Mouse (Mus musculus): ENCODE data around the gene Unc45b.
"Not testable (repeated sequence)": the region's sequence is repeated elsewhere in the genome, so short reads cannot be mapped to it uniquely, and the experiment has no call there.

The Unc45b gene

GRCm38 (mm10) chr11:82899720-82900119 is 10.6 kb upstream of the Unc45b start:
- DNase-seq, result no peak

GRCm38 (mm10) chr11:82901606-82902310 is 8.6 kb upstream of the Unc45b start:
- no peak for DNase-seq

GRCm38 (mm10) chr11:82904952-82905351 is 5.4 kb upstream of the Unc45b start:
- DNase-seq, result no peak

- no peak for DNase-seq
These were observed 4.5 kb upstream of the Unc45b start for GRCm38 (mm10) chr11:82905816-82906215.

- DNase-seq, result peak; percentile 91
These were observed 2.4 kb upstream of the Unc45b start, which contains the start of gene Nle1 for GRCm38 (mm10) chr11:82907651-82908607. Gene Nle1, minus strand, starts transcription at chr11:82908411.

- no peak for DNase-seq
These were observed 1.8 kb upstream of the Unc45b start for GRCm38 (mm10) chr11:82908608-82908989.

- no peak for DNase-seq
These were observed 484 bp downstream of the Unc45b start for GRCm38 (mm10) chr11:82910679-82911389.

- DNase-seq, result peak; percentile 53
These were observed 4.5 kb downstream of the Unc45b start for GRCm38 (mm10) chr11:82914711-82915352.

GRCm38 (mm10) chr11:82920768-82921167 is 10.4 kb downstream of the Unc45b start:
- DNase-seq, result no peak

GRCm38 (mm10) chr11:82921691-82922090 is 11.3 kb downstream of the Unc45b start:
- DNase-seq, result no peak

GRCm38 (mm10) chr11:82923910-82924309 is 13.6 kb downstream of the Unc45b start:
- not testable (repeated sequence) for DNase-seq

GRCm38 (mm10) chr11:82928897-82929632 is 18.7 kb downstream of the Unc45b start:
- no peak for DNase-seq

GRCm38 (mm10) chr11:82929633-82929950 is 19.2 kb downstream of the Unc45b start:
- no peak for DNase-seq

GRCm38 (mm10) chr11:82930391-82930955 is 20.1 kb downstream of the Unc45b start:
- not testable (repeated sequence) for DNase-seq

- DNase-seq, result not testable (repeated sequence)
These were observed 20.8 kb downstream of the Unc45b start for GRCm38 (mm10) chr11:82931161-82931560.

GRCm38 (mm10) chr11:82931671-82932450 is 21.5 kb downstream of the Unc45b start:
- not testable (repeated sequence) for DNase-seq

GRCm38 (mm10) chr11:82933186-82933585 is 22.8 kb downstream of the Unc45b start:
- DNase-seq, result no peak

GRCm38 (mm10) chr11:82943336-82943735 is 33.0 kb downstream of the Unc45b start:
- DNase-seq, result no peak

GRCm38 (mm10) chr11:82945636-82946035 is 35.3 kb downstream of the Unc45b start:
- no peak for DNase-seq

- DNase-seq, result no peak
These were observed 37.1 kb downstream of the Unc45b start for GRCm38 (mm10) chr11:82947457-82947856.

GRCm38 (mm10) chr11:82949036-82949435 is 38.7 kb downstream of the Unc45b start:
- DNase-seq, result no peak

All from right cerebral cortex, postnatal 25 days (tissue).